Mouse (Mus musculus) G1E-ER4 (cell line): Measurements from ENCODE around the gene Prkcz. TPM values are rescaled to one million over a fixed set of nuclear protein-coding genes. Genes with fewer than 3 reads are reported as not detected.

Experiments used
- GATA1 ChIP-seq: IDR thresholded peaks from one replicate; pipeline ENCODE4 v1.8.0; 2012; ENCODE audit warnings: low read length, inconsistent platforms
- polyA plus RNA-seq: library from polyadenylated mRNA; stranded (reverse); fragments of >175 nt; gene quantifications from 2 replicates; pipeline ENCODE4 v1.2.3, GENCODE M21; 2012

The Prkcz gene
- not detected in 2 replicates for polyA plus RNA-seq

GRCm38 (mm10) chr4:155361303-155361791, at the start of gene Prkcz:
Prkcz (minus strand) TSS chr4:155361361.
- no peak for TF ChIP-seq GATA1

- TF ChIP-seq GATA1, result no peak
Measured at GRCm38 (mm10) chr4:155409058-155409776, 48.1 kb upstream of the Prkcz start, which contains the start of gene Cfap74. Cfap74 (plus strand) TSS chr4:155409190.

GRCm38 (mm10) chr4:155408695-155409057, 47.5 kb upstream of the Prkcz start:
- no peak for TF ChIP-seq GATA1

DNA sequence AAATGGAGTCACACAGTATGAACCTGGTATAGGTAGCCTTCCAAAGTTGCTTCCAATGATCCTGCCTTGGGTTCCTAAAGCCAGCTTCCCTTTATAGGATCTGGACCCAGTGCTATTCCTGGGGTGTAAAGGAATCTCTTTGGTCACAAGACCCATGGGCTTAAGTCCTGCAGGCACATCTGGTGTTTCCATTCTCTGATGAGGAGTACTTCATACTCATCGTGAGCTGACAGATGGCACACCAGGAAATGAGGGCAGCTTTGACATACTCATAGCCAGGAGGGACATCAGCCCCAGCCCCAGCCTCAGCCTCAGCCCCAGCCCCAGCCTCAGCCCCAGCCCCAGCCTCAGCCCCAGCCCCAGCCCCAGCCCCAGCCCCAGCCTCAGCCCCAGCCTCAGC, 41.3 kb upstream of the Prkcz start:
- no peak for TF ChIP-seq GATA1

DNA sequence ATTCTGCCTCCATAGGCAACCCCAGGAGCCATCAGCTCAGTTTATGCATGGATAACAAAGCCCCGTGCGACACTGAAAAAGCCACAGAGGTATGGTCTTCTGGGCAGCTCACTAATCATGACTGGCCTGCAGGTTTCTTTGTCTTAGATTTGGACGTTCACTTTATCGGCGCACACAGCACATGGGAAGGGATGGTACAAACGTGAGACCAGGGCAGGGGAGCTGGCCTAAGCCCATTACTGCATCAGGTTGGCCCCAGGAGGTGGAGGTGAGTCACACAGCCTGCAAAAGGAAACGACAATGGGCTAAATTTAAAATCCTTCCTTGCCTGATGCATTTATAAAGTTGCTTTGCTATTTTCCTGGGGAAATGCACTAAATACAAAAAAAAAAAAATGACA, 40.0 kb upstream of the Prkcz start:
- TF ChIP-seq GATA1, result no peak

- no peak for TF ChIP-seq GATA1
Measured at GRCm38 (mm10) chr4:155398222-155398540, 37.0 kb upstream of the Prkcz start.

DNA sequence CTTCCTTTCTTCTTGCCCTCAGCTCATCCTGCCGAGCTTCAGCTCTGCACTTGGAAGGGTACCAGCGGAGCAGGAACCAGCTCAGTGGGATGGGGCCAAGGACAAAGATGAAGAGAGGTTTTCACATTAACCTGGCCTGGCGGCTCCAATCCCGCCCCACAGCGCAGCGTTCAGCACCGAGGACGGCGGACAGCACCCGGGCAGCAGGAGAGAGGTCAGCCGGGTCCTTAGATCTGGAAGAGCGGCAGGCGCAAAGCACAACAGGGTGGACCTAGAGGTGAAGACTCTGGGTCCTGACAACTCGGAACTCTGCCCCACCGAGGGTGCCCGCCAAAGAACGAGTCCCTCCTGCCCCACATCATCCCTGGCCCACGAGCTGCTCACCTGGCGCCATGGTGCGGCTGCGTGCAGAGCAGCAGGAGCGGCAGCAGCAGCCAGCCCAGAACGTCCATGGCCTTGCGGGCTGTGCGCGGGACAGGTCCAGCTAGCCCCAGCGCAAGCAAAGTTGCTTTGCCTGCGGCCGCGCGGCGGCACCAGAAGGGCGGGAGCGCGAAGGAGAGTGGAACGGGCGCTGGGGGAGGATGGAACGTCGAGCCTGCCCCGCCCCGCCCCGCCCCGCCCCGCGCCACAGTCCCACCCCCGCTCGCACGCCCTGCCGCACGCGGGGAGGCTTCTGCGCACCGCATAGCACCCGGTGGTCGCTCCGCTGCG, 36.5 kb upstream of the Prkcz start, which contains the start of gene Gabrd:
Gene Gabrd (minus strand): TSS at position 602 of the 711 bp plus-strand sequence.
- TF ChIP-seq GATA1, result no peak

DNA sequence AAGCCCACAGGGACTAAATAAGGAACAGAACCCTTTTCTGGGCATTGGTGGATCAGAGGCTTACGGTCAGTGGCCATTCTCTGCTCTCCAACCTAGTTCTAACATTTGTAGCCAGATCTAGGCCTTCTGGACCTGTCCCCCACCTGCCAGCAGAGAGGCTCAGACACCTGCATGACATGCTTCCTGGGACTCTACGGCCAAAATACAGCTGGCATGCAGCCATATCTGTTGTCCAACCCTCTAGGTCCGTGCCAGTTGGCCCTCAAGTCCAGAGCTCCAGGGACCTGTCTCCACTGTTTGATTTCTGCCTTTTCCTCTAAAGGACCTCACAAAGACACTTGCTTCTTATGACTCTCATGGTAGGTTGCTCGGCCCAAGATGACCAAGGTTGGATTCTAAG, 35.6 kb upstream of the Prkcz start:
- no peak for TF ChIP-seq GATA1

GRCm38 (mm10) chr4:155395471-155395870, 34.3 kb upstream of the Prkcz start:
- no peak for TF ChIP-seq GATA1

GRCm38 (mm10) chr4:155387166-155387565, 26.0 kb upstream of the Prkcz start:
- TF ChIP-seq GATA1, result no peak

GRCm38 (mm10) chr4:155383326-155383725, 22.2 kb upstream of the Prkcz start:
- TF ChIP-seq GATA1, result no peak

DNA sequence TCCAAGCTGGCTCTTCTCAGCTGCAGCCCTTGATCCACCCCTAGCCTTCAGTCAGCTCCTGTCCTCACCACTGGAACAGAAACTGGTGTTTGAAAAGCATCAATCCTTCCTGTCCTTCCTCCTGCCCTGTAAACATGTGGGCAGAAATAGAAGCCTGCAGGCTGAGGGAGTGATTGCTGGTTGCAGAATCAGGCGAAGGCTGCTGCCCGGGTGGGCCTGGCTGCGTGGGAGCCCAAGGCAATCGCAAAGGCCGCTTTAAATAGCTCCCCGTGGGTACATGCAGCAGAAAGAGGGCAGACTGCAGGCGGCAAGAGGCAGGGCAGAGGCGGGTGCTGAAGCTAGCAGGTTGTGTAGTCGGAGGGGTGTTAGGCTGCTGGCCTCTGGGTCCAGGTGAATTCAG, 21.6 kb upstream of the Prkcz start:
- no peak for TF ChIP-seq GATA1

DNA sequence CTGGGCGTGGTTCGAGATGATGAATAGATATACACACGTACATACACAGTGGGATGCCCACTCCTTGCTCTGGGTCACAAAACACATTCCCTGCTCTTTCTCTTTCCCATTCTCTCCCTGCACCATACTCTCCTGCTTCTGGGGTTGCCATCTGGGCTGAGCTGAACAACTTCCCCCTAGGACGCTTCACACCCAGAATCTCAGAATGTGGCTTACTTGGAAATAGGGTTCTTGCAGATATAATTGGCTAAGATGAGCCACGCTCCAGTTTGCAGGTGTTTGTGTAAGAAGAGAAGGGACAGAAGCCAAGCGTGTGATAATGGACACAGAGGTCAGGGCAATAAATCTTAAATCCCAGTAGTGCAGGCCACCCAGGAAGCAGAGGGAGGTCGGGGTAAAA, 20.8 kb upstream of the Prkcz start:
- no peak for TF ChIP-seq GATA1

- TF ChIP-seq GATA1, result no peak
Measured at GRCm38 (mm10) chr4:155371797-155372735, 10.9 kb upstream of the Prkcz start.
